ENCODE assay signal across 9 mouse cellular contexts in genomic region chr2:31458989-31459936, GRCm38 (mm10). TPM values are rescaled to one million over a fixed set of nuclear protein-coding genes. Genes with fewer than 3 reads are reported as not detected.
DNase-seq lines count a peak whose midpoint lies in the region; ATAC-seq and TF ChIP-seq lines count a peak whose summit lies in the region.
"Had no signal": no experiment of that assay in that cellular context is flagged by ENCODE, and none has a peak within 500 bp of the region (broad histone marks: within the 10 kb centered on the region; RNA-seq: fewer than 3 reads in every experiment).

No protein-coding gene starts in this region.

- H3K27ac ChIP-seq in heart, embryonic 14.5 days (replicated peaks in 1 of 2; ENCODE audit: control insufficient read depth in 1 of 2, insufficient read depth in 1 of 2, low read depth in 2 of 2, low read length in 2 of 2), result no peak overlapping the region
- H3K27ac ChIP-seq in hindbrain, embryonic 13.5 days, result no peak overlapping the region
- H3K27ac ChIP-seq in midbrain, embryonic 10.5 days (replicated peaks), result peak overlapping the region; percentile 52; the same call in 1 of the 2 replicates

- no peaks in the 10 kb centered on the region for H3K36me3 ChIP-seq in heart, embryonic 14.5 days (ENCODE audit: control insufficient read depth, insufficient read depth, low read length)
- peaks cover 5% of the 10 kb centered on the region for H3K36me3 ChIP-seq in E14TG2a.4 (ENCODE audit: insufficient read depth, low read length)
- no peaks in the 10 kb centered on the region for H3K36me3 ChIP-seq in hindbrain, embryonic 13.5 days
- H3K36me3 ChIP-seq in midbrain, embryonic 10.5 days, result no peaks in the 10 kb centered on the region

- peak overlapping the region in 1 of 2 experiments; percentile 42; a peak in 2 of 4 replicates for H3K4me3 ChIP-seq in heart, embryonic 14.5 days (ENCODE audit: control insufficient read depth in 1 of 2, insufficient read depth in 1 of 2, low read depth in 1 of 2, low read length in 2 of 2)
- H3K4me3 ChIP-seq in E14TG2a.4 (replicated peaks; ENCODE audit: low read length), result peak overlapping the region; percentile 76
- H3K4me3 ChIP-seq in hindbrain, embryonic 13.5 days, result peak overlapping the region; percentile 40
- H3K4me3 ChIP-seq in midbrain, embryonic 10.5 days, result peak overlapping the region; percentile 59

- no peak for TF ChIP-seq CTCF in E14TG2a.4 (conservative IDR thresholded peaks at IDR 0.05; ENCODE audit: low read length)

- peaks cover 40% of the 10 kb centered on the region for H3K27me3 ChIP-seq in heart, embryonic 14.5 days (ENCODE audit: control insufficient read depth, insufficient read depth, low read length)
- peaks cover 70% of the 10 kb centered on the region for H3K27me3 ChIP-seq in E14TG2a.4 (ENCODE audit: insufficient read depth, low read length)
- peaks cover 89% of the 10 kb centered on the region for H3K27me3 ChIP-seq in hindbrain, embryonic 13.5 days
- peaks cover 98% of the 10 kb centered on the region for H3K27me3 ChIP-seq in midbrain, embryonic 10.5 days (ENCODE audit: low read depth, poor library complexity, severe bottlenecking)
- H3K27me3 ChIP-seq: CH12.LX had no signal

- H3K9ac ChIP-seq in heart, embryonic 14.5 days (ENCODE audit: low read length), result peak overlapping the region; percentile 55; the same call in 1 of the 2 replicates
- H3K9ac ChIP-seq in hindbrain, embryonic 13.5 days, result peak overlapping the region; percentile 65; the same call in 1 of the 2 replicates

- no peaks in the 10 kb centered on the region for H3K9me3 ChIP-seq in heart, embryonic 14.5 days (ENCODE audit: control insufficient read depth, low read length)
- H3K9me3 ChIP-seq in E14TG2a.4 (ENCODE audit: low read length), result no peaks in the 10 kb centered on the region
- H3K9me3 ChIP-seq in hindbrain, embryonic 13.5 days, result no peaks in the 10 kb centered on the region
- H3K9me3 ChIP-seq in midbrain, embryonic 10.5 days (replicated peaks), result no peaks in the 10 kb centered on the region

- 42% methylated on average over 15 of the region's 16 CpGs for WGBS in heart, embryonic 14.5 days
- 42% methylated on average over 16 of the region's 16 CpGs for WGBS in hindbrain, embryonic 13.5 days
- WGBS in midbrain, embryonic 10.5 days, result 45% methylated on average over 16 of the region's 16 CpGs

- ATAC-seq in heart, embryonic 14.5 days (ENCODE audit: insufficient number of reproducible peaks, insufficient read depth, low FRiP score, low read depth), result peak; percentile 45; the same call in 1 of the 2 replicates
- no peak for ATAC-seq in hindbrain, embryonic 13.5 days (ENCODE audit: low FRiP score)
- ATAC-seq in activated CD4-positive, CD25-positive, alpha-beta regulatory T cell, adult 4 months, result no peak

- H3K4me2 ChIP-seq in heart, embryonic 14.5 days (ENCODE audit: low read length), result peak overlapping the region; percentile 74; the same call in 1 of the 2 replicates
- peak overlapping the region; percentile 65 for H3K4me2 ChIP-seq in hindbrain, embryonic 13.5 days

- no peak for DNase-seq in heart, adult 9 months (ENCODE audit: low spot score in 2 of 2)
- no peak for DNase-seq in midbrain, embryonic 10.5 days (ENCODE audit: low spot score)
- DNase-seq in layer of hippocampus, adult 9-11 months, result no peak
- no peak for DNase-seq in right cerebral cortex, postnatal 10 days (ENCODE audit: low spot score in 2 of 2)

- H3K4me1 ChIP-seq in heart, embryonic 14.5 days (ENCODE audit: control insufficient read depth in 2 of 2, insufficient read depth in 2 of 2, low read length in 2 of 2), result peaks cover 14 to 26% of the 10 kb centered on the region in 2 experiments
- peaks cover 70% of the 10 kb centered on the region for H3K4me1 ChIP-seq in E14TG2a.4 (replicated peaks; ENCODE audit: low read depth, low read length)
- peaks cover 17% of the 10 kb centered on the region for H3K4me1 ChIP-seq in hindbrain, embryonic 13.5 days (replicated peaks)
- H3K4me1 ChIP-seq in midbrain, embryonic 10.5 days, result peaks cover 16% of the 10 kb centered on the region

RNA-seq across cellular contexts. Expression of gene Ass1, which starts 10.7 kb away (rescaled TPM):
- polyA plus RNA-seq in heart, embryonic 14.5 days (2014; fragmentation: Nextera tagmentation; extraction: Ambion mirVana), result 8.5 and 10.0 TPM in 2 replicates
- 8.0 TPM in 2 replicates for polyA plus RNA-seq in hindbrain, embryonic 13.5 days (2015; fragmentation: Nextera tagmentation; extraction: Ambion mirVana)
- polyA plus RNA-seq in midbrain, embryonic 10.5 days (2016; fragmentation: Nextera tagmentation; extraction: Ambion mirVana), result 11.4 and 13.3 TPM in 2 replicates
- polyA plus RNA-seq in activated CD4-positive, CD25-positive, alpha-beta regulatory T cell, adult 4 months (2017; shearing (Covaris generic)), result 100 to 1,000 TPM; 445 to 470 TPM

Comparison
In these comparisons a context has a peak if more than half of its experiments do, and no peak if none do; other contexts are left out.
1. RNA of gene Ass1, which starts 10.7 kb away (polyA plus RNA-seq): 445 to 470 TPM in activated CD4-positive, CD25-positive, alpha-beta regulatory T cell, adult 4 months; 11.4 to 13.3 TPM in midbrain, embryonic 10.5 days, 8.5 to 10.0 TPM in heart, embryonic 14.5 days and 8.0 TPM in hindbrain, embryonic 13.5 days; every median in the first group is over 10 times any median in the second.